Mouse (Mus musculus) ovary, postnatal 14 days (tissue): Measurements from ENCODE around the gene Mdm2.
"Not testable (repeated sequence)": the region's sequence is repeated elsewhere in the genome, so short reads cannot be mapped to it uniquely, and the experiment has no call there.

ENCODE experiments used
- DNase-seq: peaks from one replicate; pipeline ENCODE4 v3.0.0; 2022; ENCODE audit warnings: low spot score

The Mdm2 gene

GRCm38 (mm10) chr10:117710604-117711141 is at the start of gene Mdm2:
Gene Mdm2 (minus strand): TSS chr10:117710758.
- peak; percentile 98 for DNase-seq

- no peak for DNase-seq
Observed at GRCm38 (mm10) chr10:117759844-117760630, 49.5 kb upstream of the Mdm2 start.

- DNase-seq, result no peak
Observed at GRCm38 (mm10) chr10:117758749-117759727, 48.5 kb upstream of the Mdm2 start.

- not testable (repeated sequence) for DNase-seq
Observed at GRCm38 (mm10) chr10:117758344-117758743, 47.8 kb upstream of the Mdm2 start.

GRCm38 (mm10) chr10:117757796-117758342 is 47.3 kb upstream of the Mdm2 start:
- no peak for DNase-seq

- no peak for DNase-seq
Observed at GRCm38 (mm10) chr10:117757259-117757658, 46.7 kb upstream of the Mdm2 start.

- no peak for DNase-seq
Observed at GRCm38 (mm10) chr10:117756784-117757183, 46.2 kb upstream of the Mdm2 start.

- DNase-seq, result no peak
Observed at GRCm38 (mm10) chr10:117755799-117756467, 45.4 kb upstream of the Mdm2 start.

GRCm38 (mm10) chr10:117755086-117755798 is 44.7 kb upstream of the Mdm2 start:
- no peak for DNase-seq

GRCm38 (mm10) chr10:117754609-117754940 is 44.0 kb upstream of the Mdm2 start:
- no peak for DNase-seq

- DNase-seq, result no peak
Observed at GRCm38 (mm10) chr10:117753711-117754608, 43.4 kb upstream of the Mdm2 start.

GRCm38 (mm10) chr10:117752851-117753647 is 42.5 kb upstream of the Mdm2 start:
- no peak for DNase-seq

- no peak for DNase-seq
Observed at GRCm38 (mm10) chr10:117752304-117752821, 41.8 kb upstream of the Mdm2 start.

GRCm38 (mm10) chr10:117751744-117752143 is 41.2 kb upstream of the Mdm2 start:
- no peak for DNase-seq

GRCm38 (mm10) chr10:117751282-117751610 is 40.7 kb upstream of the Mdm2 start:
- no peak for DNase-seq

GRCm38 (mm10) chr10:117750529-117751281 is 40.1 kb upstream of the Mdm2 start:
- no peak for DNase-seq

GRCm38 (mm10) chr10:117749787-117750343 is 39.3 kb upstream of the Mdm2 start:
- DNase-seq, result no peak

GRCm38 (mm10) chr10:117749050-117749686 is 38.6 kb upstream of the Mdm2 start:
- no peak for DNase-seq
